25 mouse cellular contexts compared by ENCODE assay signal in the genomic region with DNA sequence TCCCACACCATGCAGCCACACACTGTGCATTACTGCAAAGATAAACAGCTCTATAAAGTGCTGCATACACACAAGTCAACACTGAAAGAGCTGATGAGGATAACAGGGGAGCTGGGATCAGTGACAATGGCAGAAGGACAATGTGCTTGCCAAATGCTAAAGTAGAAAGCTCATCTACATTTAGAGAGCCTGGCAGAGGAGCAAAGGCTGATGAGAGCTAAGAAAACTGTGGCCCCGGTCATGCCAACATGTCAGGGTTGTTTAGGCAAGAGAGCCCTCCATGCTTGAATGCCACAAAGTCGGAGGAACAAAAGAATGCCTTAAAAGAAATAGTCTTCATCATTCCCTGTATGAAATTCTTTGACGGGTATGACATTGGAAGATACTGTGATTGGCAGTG.
"Had no signal": no experiment of that assay in that cellular context is flagged by ENCODE, and none has a peak within 500 bp of the region (broad histone marks: within the 10 kb centered on the region; RNA-seq: fewer than 3 reads in every experiment).

No protein-coding gene starts in this region.

- H3K9me3 ChIP-seq: heart, embryonic 13.5 days; heart, embryonic 15.5 days; kidney, embryonic 15.5 days; limb, embryonic 13.5 days; limb, embryonic 15.5 days; liver, embryonic 12.5 days had no signal

- H3K4me2 ChIP-seq: heart, embryonic 11.5 days; heart, embryonic 13.5 days; heart, embryonic 15.5 days; hindbrain, embryonic 13.5 days; kidney, embryonic 15.5 days; limb, embryonic 13.5 days; limb, embryonic 15.5 days; liver, embryonic 12.5 days had no signal

- DNase-seq: gastrocnemius, postnatal 14 days; gastrocnemius, postnatal 36 days; heart, adult 11 months; heart, adult 2 months; heart, postnatal 14 days; heart, postnatal 36 days; kidney, adult 11 months; kidney, adult 2 months; kidney, adult 9 months; kidney, postnatal 14 days; kidney, postnatal 36 days; layer of hippocampus, adult 9-11 months; layer of hippocampus, postnatal 36 days had no signal

- H3K4me1 ChIP-seq: heart, embryonic 13.5 days; heart, embryonic 15.5 days; hindbrain, embryonic 13.5 days; kidney, embryonic 15.5 days; limb, embryonic 13.5 days; limb, embryonic 15.5 days; liver, embryonic 12.5 days had no signal

- H3K4me3 ChIP-seq: heart, adult 2 months; heart, embryonic 13.5 days; heart, embryonic 15.5 days; hindbrain, embryonic 13.5 days; kidney, embryonic 15.5 days; limb, embryonic 13.5 days; limb, embryonic 15.5 days; liver, embryonic 12.5 days had no signal

- H3K27ac ChIP-seq: heart, adult 2 months; heart, embryonic 13.5 days; heart, embryonic 15.5 days; hindbrain, embryonic 13.5 days; kidney, embryonic 15.5 days; kidney, postnatal 0 days; limb, embryonic 13.5 days; limb, embryonic 15.5 days; liver, embryonic 12.5 days; liver, embryonic 14.5 days had no signal

- H3K36me3 ChIP-seq: heart, embryonic 13.5 days; heart, embryonic 15.5 days; hindbrain, embryonic 13.5 days; kidney, embryonic 15.5 days; limb, embryonic 13.5 days; limb, embryonic 15.5 days; liver, embryonic 12.5 days had no signal

- H3K9ac ChIP-seq: heart, embryonic 13.5 days; heart, embryonic 15.5 days; hindbrain, embryonic 13.5 days; kidney, embryonic 15.5 days; limb, embryonic 13.5 days; limb, embryonic 15.5 days; liver, embryonic 12.5 days; liver, embryonic 14.5 days had no signal

- ATAC-seq: hindbrain, embryonic 16.5 days; intestine, embryonic 16.5 days; liver, embryonic 12.5 days had no signal

- H3K27me3 ChIP-seq: heart, embryonic 13.5 days; heart, embryonic 15.5 days; hindbrain, embryonic 13.5 days; kidney, embryonic 15.5 days; limb, embryonic 13.5 days; limb, embryonic 15.5 days; liver, embryonic 12.5 days had no signal
